Mouse (Mus musculus): ENCODE results near the gene Crk. TPM values are rescaled to one million over a fixed set of nuclear protein-coding genes. Genes with fewer than 3 reads are reported as not detected.

The Crk gene
- polyA plus RNA-seq, 1 experiment, result 39.3 TPM

DNA sequence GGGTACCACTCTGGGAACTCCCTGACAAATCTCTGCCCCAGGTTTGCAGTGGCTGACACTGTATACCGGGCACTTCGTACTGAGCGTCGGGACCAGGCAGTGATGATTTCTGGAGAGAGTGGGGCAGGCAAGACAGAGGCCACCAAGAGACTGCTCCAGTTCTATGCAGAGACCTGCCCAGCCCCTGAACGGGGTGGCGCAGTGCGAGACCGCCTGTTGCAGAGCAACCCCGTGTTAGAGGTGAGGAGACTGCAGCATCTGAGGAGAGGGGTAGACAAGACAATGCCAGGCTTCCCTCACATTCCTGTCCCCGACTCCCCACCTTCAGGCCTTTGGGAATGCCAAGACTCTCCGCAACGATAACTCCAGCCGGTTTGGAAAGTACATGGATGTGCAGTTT, 20.7 kb upstream of the Crk start:
- no peak for TF ChIP-seq CEBPB (IDR thresholded peaks at IDR 0.05; ENCODE audit: low read depth)
- no peak for TF ChIP-seq USF1 (IDR thresholded peaks at IDR 0.05; ENCODE audit: low read depth)
- TF ChIP-seq MYOG (IDR thresholded peaks at IDR 0.05; ENCODE audit: control insufficient read depth, extremely low read depth, insufficient read length), result no peak
- no peak for TF ChIP-seq FOSL1 (IDR thresholded peaks at IDR 0.05; ENCODE audit: insufficient read depth, low read length, poor library complexity, severe bottlenecking)
- TF ChIP-seq CTCF (IDR thresholded peaks at IDR 0.05; ENCODE audit: control insufficient read depth, insufficient read depth, insufficient read length), result no peak
- TF ChIP-seq MYOD1 (IDR thresholded peaks at IDR 0.05; ENCODE audit: control insufficient read depth, insufficient read length, low read depth), result no peak
- TF ChIP-seq MAX (IDR thresholded peaks at IDR 0.05), result no peak
- no peak overlapping the region for H3ac ChIP-seq (ENCODE audit: control insufficient read depth, insufficient read length, low read depth)
- peaks cover 63% of the 10 kb centered on the region for H3K36me3 ChIP-seq (ENCODE audit: control insufficient read depth, insufficient read depth)
- peaks cover 74% of the 10 kb centered on the region for H3K79me2 ChIP-seq (ENCODE audit: control insufficient read depth, insufficient read depth)
- peaks cover 33% of the 10 kb centered on the region for H3K79me3 ChIP-seq (ENCODE audit: low read depth)
- no peaks in the 10 kb centered on the region for H3K27me3 ChIP-seq (ENCODE audit: control insufficient read depth, insufficient read depth, insufficient read length)
- H3K4me3 ChIP-seq (ENCODE audit: insufficient read depth, poor library complexity, severe bottlenecking), result no peak overlapping the region

- Histone ChIP-seq H3K79me2 (ENCODE audit: control insufficient read depth, insufficient read depth) (peaks cover 72% of the 10 kb centered on the region), H3ac (ENCODE audit: control insufficient read depth, insufficient read length, low read depth) (no peak overlapping the region), H3K36me3 (ENCODE audit: control insufficient read depth, insufficient read depth) (peaks cover 71% of the 10 kb centered on the region), H3K4me3 (ENCODE audit: insufficient read depth, poor library complexity, severe bottlenecking) (no peak overlapping the region), H3K79me3 (ENCODE audit: low read depth) (peaks cover 33% of the 10 kb centered on the region), H3K27me3 (ENCODE audit: control insufficient read depth, insufficient read depth, insufficient read length) (no peaks in the 10 kb centered on the region)
- TF ChIP-seq MYOG (IDR thresholded peaks at IDR 0.05; ENCODE audit: control insufficient read depth, extremely low read depth, insufficient read length), result no peak
- no peak for TF ChIP-seq CTCF (IDR thresholded peaks at IDR 0.05; ENCODE audit: control insufficient read depth, insufficient read depth, insufficient read length)
- no peak for TF ChIP-seq FOSL1 (IDR thresholded peaks at IDR 0.05; ENCODE audit: insufficient read depth, low read length, poor library complexity, severe bottlenecking)
- TF ChIP-seq MAX (IDR thresholded peaks at IDR 0.05), result no peak
- no peak for TF ChIP-seq USF1 (IDR thresholded peaks at IDR 0.05; ENCODE audit: low read depth)
- no peak for TF ChIP-seq MYOD1 (IDR thresholded peaks at IDR 0.05; ENCODE audit: control insufficient read depth, insufficient read length, low read depth)
Observed at GRCm38 (mm10) chr11:75658996-75659750, 19.9 kb upstream of the Crk start.

DNA sequence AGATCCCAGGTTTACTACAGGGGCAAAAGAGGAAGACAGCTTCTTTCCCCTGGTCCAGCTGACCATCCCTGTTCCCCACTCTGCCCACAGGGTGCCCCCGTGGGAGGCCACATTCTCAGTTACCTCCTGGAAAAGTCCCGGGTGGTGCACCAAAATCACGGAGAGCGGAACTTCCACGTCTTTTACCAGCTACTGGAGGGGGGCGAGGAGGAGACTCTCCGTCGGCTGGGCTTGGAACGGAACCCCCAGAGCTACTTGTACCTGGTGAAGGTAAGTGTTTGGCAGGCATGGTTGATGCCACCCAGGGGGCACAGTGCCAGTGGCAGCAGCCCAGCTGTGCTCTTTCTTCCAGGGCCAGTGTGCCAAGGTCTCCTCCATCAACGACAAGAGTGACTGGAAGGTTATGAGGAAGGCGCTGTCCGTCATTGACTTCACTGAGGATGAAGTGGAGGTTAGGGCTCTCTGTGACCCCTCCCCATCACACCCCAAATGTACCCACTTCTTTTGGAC, 18.9 kb upstream of the Crk start:
- Histone ChIP-seq H3ac (ENCODE audit: control insufficient read depth, insufficient read length, low read depth) (no peak overlapping the region), H3K36me3 (ENCODE audit: control insufficient read depth, insufficient read depth) (peaks cover 80% of the 10 kb centered on the region), H3K79me3 (ENCODE audit: low read depth) (peaks cover 30% of the 10 kb centered on the region), H3K27me3 (ENCODE audit: control insufficient read depth, insufficient read depth, insufficient read length) (no peaks in the 10 kb centered on the region), H3K79me2 (ENCODE audit: control insufficient read depth, insufficient read depth) (peaks cover 62% of the 10 kb centered on the region), H3K4me3 (ENCODE audit: insufficient read depth, poor library complexity, severe bottlenecking) (no peak overlapping the region)
- TF ChIP-seq MYOG (IDR thresholded peaks at IDR 0.05; ENCODE audit: control insufficient read depth, extremely low read depth, insufficient read length) (no peak), CEBPB (IDR thresholded peaks at IDR 0.05; ENCODE audit: low read depth) (no peak), FOSL1 (IDR thresholded peaks at IDR 0.05; ENCODE audit: insufficient read depth, low read length, poor library complexity, severe bottlenecking) (no peak), MYOD1 (IDR thresholded peaks at IDR 0.05; ENCODE audit: control insufficient read depth, insufficient read length, low read depth) (no peak), USF1 (IDR thresholded peaks at IDR 0.05; ENCODE audit: low read depth) (no peak), MAX (IDR thresholded peaks at IDR 0.05) (no peak)

- Histone ChIP-seq H3K36me3 (ENCODE audit: control insufficient read depth, insufficient read depth) (peaks cover 90% of the 10 kb centered on the region), H3K4me3 (ENCODE audit: insufficient read depth, poor library complexity, severe bottlenecking) (no peak overlapping the region), H3K79me2 (ENCODE audit: control insufficient read depth, insufficient read depth) (peaks cover 61% of the 10 kb centered on the region), H3K27me3 (ENCODE audit: control insufficient read depth, insufficient read depth, insufficient read length) (no peaks in the 10 kb centered on the region), H3ac (ENCODE audit: control insufficient read depth, insufficient read length, low read depth) (no peak overlapping the region), H3K79me3 (ENCODE audit: low read depth) (peaks cover 29% of the 10 kb centered on the region)
- no peak for TF ChIP-seq CEBPB (IDR thresholded peaks at IDR 0.05; ENCODE audit: low read depth)
Observed at GRCm38 (mm10) chr11:75660941-75661800, 17.9 kb upstream of the Crk start.

DNA sequence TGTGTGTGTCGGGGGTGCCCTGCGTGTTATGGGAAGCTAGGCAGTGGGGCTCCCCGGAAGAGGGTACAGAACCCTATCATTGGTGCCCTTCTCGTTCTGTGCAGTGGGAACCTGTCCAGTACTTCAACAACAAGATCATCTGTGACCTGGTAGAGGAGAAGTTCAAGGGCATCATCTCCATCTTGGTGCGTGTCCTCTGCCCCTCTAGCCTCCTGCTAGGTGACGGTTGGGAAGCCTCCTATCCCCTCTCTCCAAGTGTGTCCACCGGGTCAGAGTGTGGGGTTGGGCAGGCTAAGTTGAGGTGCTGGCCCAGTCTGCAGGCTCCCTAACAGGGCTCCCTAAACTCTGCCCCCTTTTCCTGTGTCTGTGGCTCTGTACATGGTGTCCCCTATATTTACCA, 16.9 kb upstream of the Crk start:
- Histone ChIP-seq H3ac (ENCODE audit: control insufficient read depth, insufficient read length, low read depth) (no peak overlapping the region), H3K4me3 (ENCODE audit: insufficient read depth, poor library complexity, severe bottlenecking) (no peak overlapping the region), H3K27me3 (ENCODE audit: control insufficient read depth, insufficient read depth, insufficient read length) (no peaks in the 10 kb centered on the region), H3K79me2 (ENCODE audit: control insufficient read depth, insufficient read depth) (peaks cover 52% of the 10 kb centered on the region), H3K36me3 (ENCODE audit: control insufficient read depth, insufficient read depth) (peaks cover 96% of the 10 kb centered on the region), H3K79me3 (ENCODE audit: low read depth) (peaks cover 21% of the 10 kb centered on the region)
- no peak for TF ChIP-seq MYOD1 (IDR thresholded peaks at IDR 0.05; ENCODE audit: control insufficient read depth, insufficient read length, low read depth)
- TF ChIP-seq MYOG (IDR thresholded peaks at IDR 0.05; ENCODE audit: control insufficient read depth, extremely low read depth, insufficient read length), result no peak
- TF ChIP-seq FOSL1 (IDR thresholded peaks at IDR 0.05; ENCODE audit: insufficient read depth, low read length, poor library complexity, severe bottlenecking), result no peak
- TF ChIP-seq CTCF (IDR thresholded peaks at IDR 0.05; ENCODE audit: control insufficient read depth, insufficient read depth, insufficient read length), result no peak
- no peak for TF ChIP-seq USF1 (IDR thresholded peaks at IDR 0.05; ENCODE audit: low read depth)
- TF ChIP-seq CEBPB (IDR thresholded peaks at IDR 0.05; ENCODE audit: low read depth), result no peak
- TF ChIP-seq MAX (IDR thresholded peaks at IDR 0.05), result no peak

Data from C2C12 (cell line).